Mouse (Mus musculus) lung, embryonic 14.5 days (tissue): ENCODE measurements around the gene Prkn. TPM values are rescaled to one million over a fixed set of nuclear protein-coding genes. Genes with fewer than 3 reads are reported as not detected.

ENCODE experiments used
- ATAC-seq: fragments of 200-750 bp; cut with Nextera tagmentation; 2 replicates; pipeline ENCODE4 v1.8.0; 2017; ENCODE audit warnings: mild to moderate bottlenecking, moderate TSS enrichment, moderate library complexity; ENCODE audit not compliant: insufficient read depth
- DNase-seq: peaks from one replicate; pipeline ENCODE4 v3.0.0-alpha.2; 2015
- H3K27ac ChIP-seq: fragments of 300-500 bp; sonication (generic); 2 replicates; pipeline ENCODE4 v1.5.1; 2014; ENCODE audit warnings: low read depth, mild to moderate bottlenecking, moderate library complexity
- H3K27me3 ChIP-seq: fragments of 300-500 bp; sonication (generic); 2 replicates; pipeline ENCODE4 v1.6.1; 2014; ENCODE audit warnings: low read length, control low read depth; ENCODE audit not compliant: insufficient read depth
- H3K36me3 ChIP-seq: fragments of 300-500 bp; sonication (generic); 2 replicates; pipeline ENCODE4 v1.6.1; 2014; ENCODE audit warnings: control low read depth; ENCODE audit not compliant: insufficient read depth
- H3K4me1 ChIP-seq: fragments of 300-500 bp; sonication (generic); 2 replicates; pipeline ENCODE4 v1.6.1; 2014; ENCODE audit warnings: antibody characterized with exemption, control low read depth; ENCODE audit not compliant: insufficient read depth
- H3K4me2 ChIP-seq: fragments of 300-500 bp; sonication (generic); 2 replicates; pipeline ENCODE4 v1.6.1; 2014; ENCODE audit warnings: mild to moderate bottlenecking
- H3K4me3 ChIP-seq: fragments of 300-500 bp; sonication (generic); 2 replicates; pipeline ENCODE4 v1.5.1; 2014; ENCODE audit warnings: low read depth, low read length
- H3K9ac ChIP-seq: fragments of 300-500 bp; sonication (generic); 2 replicates; pipeline ENCODE4 v1.6.1; 2014
- H3K9me3 ChIP-seq: fragments of 300-500 bp; sonication (generic); 2 replicates; pipeline ENCODE4 v1.6.1; 2016; ENCODE audit warnings: low read depth, low read length, control low read depth
- CTCF ChIP-seq: IDR thresholded peaks from 2 replicates; pipeline ENCODE4 v1.5.1; 2016; ENCODE audit warnings: antibody characterized with exemption, low read depth
- WGBS: fragments of 180-500 bp; shearing (Covaris S2); extraction: QIAGEN DNeasy Blood & Tissue Kit; methylation state at CpG from one replicate; pipeline ENCODE4 v1.1.7; 2014; 5-methylcytosine and 5-hydroxymethylcytosine counted together
- polyA plus RNA-seq: library from polyadenylated mRNA; unstranded; fragments of >200 nt; fragmentation: Nextera tagmentation; extraction: Ambion mirVana; gene quantifications from 2 replicates; pipeline ENCODE4 v1.2.1, GENCODE M21; 2014

Prkn gene
- polyA plus RNA-seq, 1 experiment from 2014 or later: 1.0 TPM

GRCm38 (mm10) chr17:11819506-11819905 lies 979.3 kb downstream of the Prkn start:
- Histone ChIP-seq H3K27ac (no peak overlapping the region), H3K4me3 (no peak overlapping the region), H3K9ac (no peak overlapping the region), H3K4me1 (no peaks in the 10 kb centered on the region), H3K27me3 (no peaks in the 10 kb centered on the region), H3K36me3 (no peaks in the 10 kb centered on the region), H3K4me2 (no peak overlapping the region), H3K9me3 (no peaks in the 10 kb centered on the region)
- TF ChIP-seq CTCF: no peak
- DNase-seq (no peak), ATAC-seq (no peak)
- 61% methylated on average over 8 of the region's 8 CpGs for WGBS

- DNase-seq: no peak
- Histone ChIP-seq H3K4me2 (no peak overlapping the region), H3K9me3 (no peaks in the 10 kb centered on the region), H3K4me3 (no peak overlapping the region), H3K27me3 (no peaks in the 10 kb centered on the region), H3K36me3 (no peaks in the 10 kb centered on the region), H3K9ac (no peak overlapping the region), H3K27ac (no peak overlapping the region), H3K4me1 (no peaks in the 10 kb centered on the region)
- WGBS: 84% methylated on average over 4 of the region's 4 CpGs
- no peak for ATAC-seq
- no peak for TF ChIP-seq CTCF
These were observed 980.6 kb downstream of the Prkn start for GRCm38 (mm10) chr17:11820757-11821156.

- DNase-seq (no peak), ATAC-seq (no peak)
- Histone ChIP-seq H3K9ac (no peak overlapping the region), H3K27me3 (no peaks in the 10 kb centered on the region), H3K4me3 (no peak overlapping the region), H3K27ac (no peak overlapping the region), H3K36me3 (no peaks in the 10 kb centered on the region), H3K9me3 (no peaks in the 10 kb centered on the region), H3K4me2 (no peak overlapping the region), H3K4me1 (no peaks in the 10 kb centered on the region)
- no peak for TF ChIP-seq CTCF
- 54% methylated on average over 3 of the region's 3 CpGs for WGBS
These were observed 989.3 kb downstream of the Prkn start for GRCm38 (mm10) chr17:11829501-11829900.

- Histone ChIP-seq H3K36me3 (no peaks in the 10 kb centered on the region), H3K9ac (no peak overlapping the region), H3K4me2 (no peak overlapping the region), H3K4me1 (no peaks in the 10 kb centered on the region), H3K4me3 (no peak overlapping the region), H3K9me3 (no peaks in the 10 kb centered on the region), H3K27ac (no peak overlapping the region), H3K27me3 (no peaks in the 10 kb centered on the region)
- 79% methylated on average over 3 of the region's 3 CpGs for WGBS
- ATAC-seq (no peak), DNase-seq (no peak)
- TF ChIP-seq CTCF: no peak
These were observed 996.9 kb downstream of the Prkn start for GRCm38 (mm10) chr17:11837121-11837520.

- no peak for TF ChIP-seq CTCF
- Histone ChIP-seq H3K27me3 (no peaks in the 10 kb centered on the region), H3K4me2 (no peak overlapping the region), H3K36me3 (no peaks in the 10 kb centered on the region), H3K27ac (no peak overlapping the region), H3K9ac (no peak overlapping the region), H3K4me3 (no peak overlapping the region), H3K9me3 (no peaks in the 10 kb centered on the region), H3K4me1 (no peaks in the 10 kb centered on the region)
- DNase-seq (no peak), ATAC-seq (no peak)
- 89% methylated on average over 4 of the region's 4 CpGs for WGBS
These were observed 1004.3 kb downstream of the Prkn start for GRCm38 (mm10) chr17:11844436-11844835.

GRCm38 (mm10) chr17:11844989-11845388 lies 1004.8 kb downstream of the Prkn start:
- ATAC-seq (no peak), DNase-seq (no peak)
- H3K9me3 ChIP-seq: no peaks in the 10 kb centered on the region
- no peak for TF ChIP-seq CTCF
- H3K4me3 ChIP-seq: no peak overlapping the region
- no peak overlapping the region for H3K9ac ChIP-seq
- H3K27me3 ChIP-seq: no peaks in the 10 kb centered on the region
- WGBS: 78% methylated on average over 3 of the region's 3 CpGs
- H3K27ac ChIP-seq: no peak overlapping the region
- H3K4me2 ChIP-seq: no peak overlapping the region
- H3K36me3 ChIP-seq: no peaks in the 10 kb centered on the region
- no peaks in the 10 kb centered on the region for H3K4me1 ChIP-seq

GRCm38 (mm10) chr17:11845506-11845905 lies 1005.3 kb downstream of the Prkn start:
- WGBS: 63% methylated on average over 2 of the region's 2 CpGs

GRCm38 (mm10) chr17:11854571-11854970 lies 1014.4 kb downstream of the Prkn start:
- H3K27ac ChIP-seq: no peak overlapping the region
- H3K36me3 ChIP-seq: no peaks in the 10 kb centered on the region
- no peak for TF ChIP-seq CTCF
- H3K9me3 ChIP-seq: no peaks in the 10 kb centered on the region
- no peaks in the 10 kb centered on the region for H3K4me1 ChIP-seq
- no peak overlapping the region for H3K4me3 ChIP-seq
- WGBS: 62% methylated on average over 10 of the region's 10 CpGs
- ATAC-seq (no peak), DNase-seq (no peak)
- H3K9ac ChIP-seq: no peak overlapping the region
- H3K27me3 ChIP-seq: no peaks in the 10 kb centered on the region
- H3K4me2 ChIP-seq: no peak overlapping the region

More at GRCm38 (mm10) chr17:11845506-11845905, 1005.3 kb downstream of the Prkn start:
- no peak overlapping the region for H3K4me3 ChIP-seq
- H3K27ac ChIP-seq: no peak overlapping the region
- H3K4me1 ChIP-seq: no peaks in the 10 kb centered on the region
- no peak for DNase-seq
- no peaks in the 10 kb centered on the region for H3K27me3 ChIP-seq
- ATAC-seq: no peak
- H3K9ac ChIP-seq: no peak overlapping the region
- H3K9me3 ChIP-seq: no peaks in the 10 kb centered on the region
- no peak overlapping the region for H3K4me2 ChIP-seq
- TF ChIP-seq CTCF: no peak
- H3K36me3 ChIP-seq: no peaks in the 10 kb centered on the region
